Mouse (Mus musculus) erythroblast, adult 5-6 weeks (primary cell): ENCODE data around the gene Smad1. TPM values are rescaled to one million over a fixed set of nuclear protein-coding genes. Genes with fewer than 3 reads are reported as not detected.

Source experiments
- ATAC-seq: replicated peaks from 2 replicates; pipeline ENCODE4 v1.8.0; 2016; ENCODE audit warnings: moderate number of reproducible peaks, mild to moderate bottlenecking, moderate TSS enrichment, inconsistent platforms; ENCODE audit not compliant: poor library complexity, low FRiP score, severe bottlenecking
- total RNA-seq, 2 experiments: library from RNA; stranded (forward) in 1 of 2; stranded (reverse) in 1 of 2; fragments of 150-400 nt in 1 of 2; fragments of 200-764, 138-1000 nt in 1 of 2; gene quantifications; 2 replicates each; pipeline versions ENCODE4 v1.2.3 to v1.2.4; 2015 to 2017; ENCODE audit warnings: low replicate concordance in 2 of 2

Gene Smad1
- total RNA-seq, 2 experiments from 2014 or later, result 1.9 TPM

DNA sequence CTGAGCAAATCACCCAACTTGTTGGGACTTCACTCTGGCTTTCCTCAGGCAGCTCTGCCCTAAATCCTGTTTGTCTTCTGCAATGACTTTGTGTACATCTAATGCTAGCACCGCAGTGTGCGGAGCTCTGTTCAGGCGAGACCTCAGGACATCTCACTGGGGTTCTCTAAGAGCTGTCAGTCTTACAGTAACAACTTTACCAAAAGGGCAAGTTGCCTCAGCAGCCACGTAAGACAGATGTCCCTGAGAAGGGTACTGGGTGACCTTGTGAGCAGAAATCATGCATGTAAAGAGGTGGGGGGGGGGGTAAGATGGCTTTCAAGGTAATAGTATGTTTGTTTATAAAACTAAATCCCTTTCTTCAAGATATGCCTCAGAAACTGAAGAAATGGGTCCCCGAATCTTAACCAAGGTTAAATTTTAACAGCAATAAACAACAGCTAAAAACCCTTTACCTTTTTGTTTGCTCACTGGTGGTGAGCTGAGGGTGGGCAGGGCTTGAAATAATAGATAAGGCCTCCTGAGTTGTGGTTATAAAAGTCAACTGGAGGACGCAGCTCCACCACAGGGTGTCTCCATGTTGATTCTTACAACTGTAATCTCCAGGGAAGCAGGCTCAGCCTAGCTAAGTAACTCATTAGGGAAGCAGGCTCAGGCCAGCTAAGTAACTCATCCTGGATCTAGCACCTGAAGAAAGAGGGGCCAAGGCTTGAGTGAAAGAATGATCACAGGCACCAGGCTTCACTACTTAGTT, 38.4 kb downstream of the Smad1 start:
- ATAC-seq, result no peak

DNA sequence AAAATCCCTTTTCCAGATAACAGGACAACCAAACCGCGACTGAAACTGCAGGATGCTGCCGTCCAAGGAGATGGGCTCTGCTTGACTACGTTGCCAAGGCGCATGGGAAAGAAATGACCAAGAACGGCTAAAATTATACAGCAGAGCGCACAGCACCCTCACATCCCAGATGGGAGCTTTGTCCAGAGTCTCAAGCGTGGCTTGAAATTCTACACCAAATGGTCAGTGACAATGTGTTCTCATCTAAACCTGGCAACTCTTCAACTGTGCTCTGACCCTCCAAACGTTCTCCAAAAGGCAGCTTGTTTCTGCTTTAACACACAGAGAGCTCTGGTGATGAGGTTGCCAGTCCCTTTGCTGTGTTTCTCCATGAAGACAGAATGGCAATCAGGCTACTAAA, 39.0 kb downstream of the Smad1 start:
- no peak for ATAC-seq

DNA sequence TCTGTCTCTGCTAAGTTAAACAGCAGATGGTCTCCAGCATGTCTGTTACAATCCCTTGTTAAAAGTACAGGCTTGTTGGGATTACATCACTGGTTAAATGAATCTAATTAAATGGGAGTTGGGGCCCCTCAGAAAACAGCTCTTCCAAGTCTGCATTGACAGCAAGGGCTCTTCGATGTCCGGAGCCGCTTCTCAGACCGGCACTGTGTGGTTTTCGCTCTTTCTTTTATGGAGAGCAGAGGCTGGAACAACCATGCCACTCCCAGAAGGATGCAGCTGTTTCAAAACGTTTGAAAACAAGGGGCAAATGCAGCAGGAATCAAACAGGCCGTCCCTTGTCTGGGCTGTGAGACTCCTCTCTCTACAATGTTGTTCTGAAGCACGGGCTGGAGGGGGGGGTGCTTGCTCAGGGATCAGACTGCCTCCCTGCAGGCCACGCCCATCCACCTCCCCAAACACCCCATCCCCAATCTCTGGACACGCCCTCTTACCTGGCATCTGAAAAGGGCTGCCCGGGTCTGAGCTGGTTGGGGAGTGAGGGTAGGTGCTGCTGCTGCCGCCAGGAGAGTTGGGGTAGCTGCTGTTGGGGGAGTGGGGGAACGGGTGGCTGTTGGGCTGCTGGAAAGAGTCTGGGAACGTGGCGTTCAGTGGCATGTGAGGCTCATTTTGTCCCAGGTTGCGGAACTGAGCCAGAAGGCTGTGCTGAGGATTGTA, 43.4 kb downstream of the Smad1 start:
- no peak for ATAC-seq

DNA sequence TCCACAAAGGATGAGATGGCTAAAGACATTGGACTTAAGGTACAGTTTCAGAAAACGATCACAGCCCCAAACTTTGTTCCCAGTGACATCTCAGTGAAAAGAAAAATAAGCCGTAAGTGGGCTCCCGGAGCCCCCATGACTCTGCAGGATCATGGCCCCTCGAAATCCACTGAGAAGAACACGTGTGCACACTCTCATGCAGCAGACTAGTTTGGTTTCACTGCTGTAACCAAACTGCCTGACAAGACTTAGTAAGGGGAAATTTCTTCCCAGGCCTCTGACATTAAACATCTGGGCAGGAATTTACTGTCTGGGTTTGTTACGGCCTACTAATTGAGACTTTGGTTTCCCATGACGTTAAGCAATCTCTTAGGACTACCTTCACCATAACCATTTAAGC, 45.3 kb downstream of the Smad1 start:
- ATAC-seq, result no peak

DNA sequence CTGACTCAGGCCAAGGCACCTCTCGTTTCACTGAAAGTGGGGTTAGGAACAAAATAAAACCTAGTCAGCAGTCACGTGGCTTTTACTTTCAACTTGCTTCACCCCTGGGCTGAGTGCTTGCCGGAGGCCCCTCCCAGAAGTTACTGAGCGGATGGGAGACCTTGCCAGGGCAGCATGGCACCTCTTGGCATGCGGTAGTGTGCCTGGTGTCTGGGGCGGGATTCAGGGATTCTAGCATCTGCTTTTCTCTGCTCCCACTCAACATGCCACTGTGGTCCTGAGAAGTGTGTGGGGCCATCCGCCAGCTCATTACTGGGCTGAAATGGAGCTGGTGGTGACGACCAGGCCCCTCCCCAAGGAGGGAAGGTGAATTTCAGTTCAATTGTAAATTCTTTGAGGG, 47.4 kb downstream of the Smad1 start:
- no peak for ATAC-seq

DNA sequence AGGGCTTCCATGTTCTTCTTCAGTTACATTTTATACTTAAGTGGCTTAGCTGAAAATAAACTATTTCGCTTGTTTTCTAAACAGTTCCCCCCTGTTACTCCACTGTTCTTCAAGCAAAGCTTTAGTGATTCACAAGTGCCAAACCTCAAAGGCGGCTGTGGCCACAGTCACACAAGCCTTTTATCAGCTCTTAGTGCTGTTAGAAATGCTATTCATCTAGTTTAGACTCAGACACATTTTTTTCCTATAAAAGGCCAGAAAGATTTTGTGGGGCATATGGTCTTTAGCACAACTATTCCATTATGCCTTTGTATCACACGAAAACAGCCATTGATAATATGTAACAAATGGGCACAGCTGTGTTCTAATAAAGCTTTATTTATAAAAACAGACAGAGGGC, 48.5 kb downstream of the Smad1 start:
- ATAC-seq, result no peak

DNA sequence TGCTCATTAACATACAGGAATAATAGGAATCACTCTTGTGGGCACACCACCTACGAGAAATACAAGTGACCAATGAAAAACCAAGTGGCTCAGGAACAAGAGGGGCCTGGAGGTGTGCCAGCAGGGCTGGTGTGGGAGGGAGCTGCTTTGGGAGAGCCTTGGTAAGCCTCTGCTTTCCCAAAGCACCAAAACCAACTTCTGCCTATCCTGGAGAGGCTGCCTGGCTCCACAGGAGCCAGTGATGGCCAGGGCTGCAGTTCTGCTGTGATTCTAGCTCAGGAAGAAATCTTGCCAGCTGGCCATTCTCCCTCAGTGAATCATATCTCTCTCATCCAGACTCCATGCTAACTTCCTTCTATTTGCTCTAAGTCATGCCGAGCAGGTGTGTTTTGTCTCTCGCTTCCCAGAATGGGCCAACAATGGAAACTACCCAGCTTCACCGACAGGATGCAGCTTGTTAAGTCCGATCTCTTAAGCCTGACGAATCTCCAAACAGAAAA, 49.2 kb downstream of the Smad1 start:
- no peak for ATAC-seq

DNA sequence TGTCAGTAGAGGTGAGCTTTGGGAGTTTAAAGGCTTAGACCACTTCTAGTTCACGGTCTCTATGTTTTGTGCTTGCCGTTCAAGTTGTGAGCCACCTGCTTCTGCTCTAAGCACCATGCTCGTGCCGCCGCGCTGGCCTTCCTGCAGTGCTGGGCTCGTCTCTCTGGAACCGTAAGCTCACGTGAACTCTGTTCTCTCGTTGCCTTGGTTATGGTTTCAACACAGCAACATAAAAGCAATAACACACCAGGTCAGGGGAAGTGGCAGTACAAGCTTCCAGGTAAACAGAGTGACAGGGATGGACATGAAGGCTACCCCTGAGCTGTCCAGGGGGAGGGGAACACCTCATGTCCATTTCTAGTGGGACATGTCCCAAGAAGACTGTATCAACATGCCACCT, 52.9 kb downstream of the Smad1 start:
- no peak for ATAC-seq

DNA sequence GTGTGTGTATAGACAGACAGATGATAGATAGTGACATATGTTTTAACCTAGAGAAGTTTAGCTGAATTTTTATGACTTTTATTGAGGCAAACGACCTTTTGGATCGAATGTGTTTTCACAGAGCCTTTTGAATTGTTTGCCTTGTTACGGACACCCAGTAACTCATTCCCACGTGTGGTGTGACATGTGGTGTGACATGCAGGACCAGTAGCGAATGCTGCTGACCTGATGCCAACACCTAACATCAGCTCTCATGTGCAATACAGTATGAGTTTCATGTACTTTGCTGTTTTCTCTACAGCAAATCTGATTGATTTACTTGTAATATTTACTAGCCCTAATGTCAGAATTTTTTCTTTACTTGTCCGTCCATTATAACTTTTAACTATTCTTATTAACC, 53.5 kb downstream of the Smad1 start:
- no peak for ATAC-seq

DNA sequence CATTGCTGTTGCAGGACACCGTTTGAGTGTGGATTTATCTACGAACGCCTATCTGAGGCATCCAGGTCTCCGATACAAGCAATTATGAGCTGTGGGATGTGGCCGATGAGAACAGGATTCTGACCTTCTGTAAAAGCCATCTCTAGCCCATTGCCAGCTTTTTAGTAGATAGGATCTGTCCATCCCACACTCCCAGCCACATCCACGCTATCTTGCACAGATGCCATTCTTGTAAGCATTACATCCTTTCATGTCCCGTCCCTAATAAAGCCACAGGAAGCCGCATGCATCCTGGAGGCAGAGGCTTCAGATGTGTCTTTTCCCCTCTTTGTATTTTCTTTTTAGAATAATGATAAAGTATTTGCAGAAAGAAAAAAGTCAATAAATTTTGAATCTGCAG, 58.1 kb downstream of the Smad1 start:
- ATAC-seq, result no peak

DNA sequence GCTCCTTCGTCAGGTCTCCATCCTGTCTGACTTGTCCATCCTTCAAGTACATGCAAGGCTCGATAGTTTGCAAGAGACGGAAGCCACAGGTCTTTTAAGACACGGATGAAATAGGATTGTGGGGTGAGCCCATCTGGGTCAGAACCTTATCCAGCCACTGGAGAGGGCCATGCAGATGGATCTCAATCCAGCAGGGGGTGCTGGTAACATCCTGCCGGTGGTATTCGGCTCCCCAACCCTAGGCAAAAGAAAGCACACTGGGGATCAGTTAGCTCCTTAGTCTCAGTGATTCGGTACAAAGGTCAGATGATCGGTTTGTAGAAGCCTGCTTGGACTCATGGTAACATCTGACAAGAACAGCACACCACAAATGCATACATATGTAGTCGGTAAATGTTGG, 59.8 kb downstream of the Smad1 start:
- no peak for ATAC-seq

DNA sequence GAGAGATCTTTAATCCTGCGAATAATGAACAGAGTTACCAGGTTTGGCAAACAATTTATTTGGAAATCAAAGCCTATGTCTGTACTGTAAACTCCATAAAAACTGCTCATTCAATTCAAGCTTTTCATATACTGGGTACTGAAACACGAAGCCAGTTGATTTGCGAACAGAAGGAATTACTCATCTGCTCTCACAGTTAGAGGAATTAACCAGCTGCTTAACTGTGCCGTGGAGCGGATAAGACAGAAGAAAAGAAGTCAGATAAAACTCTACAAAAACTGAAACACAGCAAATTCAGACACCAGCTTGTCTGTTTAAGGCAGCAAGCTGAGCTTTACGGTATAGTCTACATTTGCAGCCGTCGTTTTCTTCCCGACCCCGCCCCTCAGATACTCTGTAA, 60.7 kb downstream of the Smad1 start:
- no peak for ATAC-seq

DNA sequence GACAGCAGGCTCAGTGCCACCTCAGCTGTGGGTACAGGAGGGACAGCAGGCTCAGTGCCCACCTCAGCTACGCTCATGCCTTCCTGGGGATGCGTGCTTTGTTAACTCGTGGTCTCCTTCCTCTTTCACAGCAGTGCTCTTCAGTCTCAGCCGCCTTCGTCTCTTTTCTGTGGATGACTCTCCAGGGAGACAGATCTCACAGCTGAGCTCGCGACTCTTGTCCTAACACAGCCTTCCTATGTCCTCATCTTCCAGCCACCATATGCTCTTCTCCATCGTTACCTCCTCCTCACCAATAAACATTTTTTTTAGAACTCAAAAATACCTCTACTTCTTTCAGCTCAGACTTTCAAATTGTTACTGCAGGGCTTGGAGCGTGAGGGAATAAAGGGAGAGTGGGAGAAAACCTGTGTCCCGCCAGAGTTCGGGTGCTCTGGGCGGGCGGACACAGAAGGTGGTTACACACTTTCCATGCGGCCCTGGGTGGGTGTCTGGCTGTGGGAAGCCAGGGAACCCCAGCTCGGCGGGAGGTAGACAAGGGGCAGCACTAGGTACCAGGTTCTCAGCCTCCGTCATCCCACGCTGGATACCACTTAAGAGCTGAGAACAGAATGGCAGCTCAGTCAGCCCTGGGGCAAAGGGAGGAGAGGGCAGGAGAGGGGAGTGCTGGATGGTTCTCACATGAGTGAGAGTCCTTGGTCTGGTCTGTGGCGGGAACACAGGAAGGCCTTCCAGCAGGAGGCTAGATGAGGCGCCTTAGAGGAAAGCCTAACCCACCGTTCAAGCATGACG, 67.0 kb downstream of the Smad1 start:
- no peak for ATAC-seq

DNA sequence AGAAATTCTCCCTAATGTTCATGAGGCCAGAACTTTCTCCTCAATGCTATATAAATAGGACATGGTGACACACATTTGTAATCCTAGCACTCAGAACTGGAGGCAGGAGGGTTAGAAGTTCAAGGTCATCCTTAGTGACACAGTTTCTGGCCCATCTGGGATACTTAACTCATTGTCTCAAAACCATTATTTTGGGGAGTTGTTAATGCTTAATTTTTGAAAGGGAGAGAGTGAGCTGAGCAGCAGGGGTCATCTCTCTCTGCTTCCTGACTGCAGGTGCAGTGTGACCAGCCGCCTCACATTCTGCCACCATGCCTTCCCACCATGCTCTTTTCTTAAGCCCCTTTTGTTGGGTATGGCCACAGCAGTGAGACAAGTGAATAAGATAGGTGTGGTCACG, 67.7 kb downstream of the Smad1 start:
- ATAC-seq, result no peak

DNA sequence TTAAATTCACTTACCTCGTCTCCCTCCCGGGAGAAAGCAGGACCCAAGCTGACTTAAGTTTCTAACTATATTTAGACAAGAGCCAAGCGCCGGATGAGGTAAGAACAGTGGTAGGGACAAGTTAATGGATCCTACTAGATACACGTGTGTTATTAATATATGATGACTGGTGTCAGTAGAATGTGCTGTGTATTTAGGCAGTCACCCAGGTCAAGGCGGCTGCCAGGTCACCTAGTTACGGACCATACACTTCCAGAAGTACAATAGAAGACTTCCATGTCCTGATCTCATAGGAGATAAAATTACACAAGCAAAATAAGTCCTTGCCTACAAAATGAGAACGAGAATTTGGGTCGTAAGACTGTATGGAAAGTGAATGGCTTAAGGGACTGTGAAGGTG, 68.3 kb downstream of the Smad1 start:
- ATAC-seq, result no peak

DNA sequence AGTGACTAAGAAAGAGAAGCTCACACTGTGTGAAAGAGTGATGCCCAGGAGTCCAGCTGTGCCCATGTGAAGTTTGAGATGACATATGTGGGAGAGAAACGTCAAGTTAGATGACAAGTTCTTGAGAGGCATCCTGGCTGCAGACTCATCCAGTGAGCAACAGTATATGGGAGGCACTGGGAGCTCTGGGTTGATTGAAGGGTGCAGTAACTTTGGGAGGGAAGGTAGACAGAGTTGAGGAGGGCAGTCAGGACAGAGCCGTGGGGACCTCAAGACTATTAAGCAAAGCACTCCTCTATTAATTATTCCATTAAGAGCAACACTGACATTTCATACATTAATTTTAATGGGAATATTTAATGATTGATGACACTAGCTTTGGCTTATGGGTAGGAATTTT, 69.6 kb downstream of the Smad1 start:
- no peak for ATAC-seq

DNA sequence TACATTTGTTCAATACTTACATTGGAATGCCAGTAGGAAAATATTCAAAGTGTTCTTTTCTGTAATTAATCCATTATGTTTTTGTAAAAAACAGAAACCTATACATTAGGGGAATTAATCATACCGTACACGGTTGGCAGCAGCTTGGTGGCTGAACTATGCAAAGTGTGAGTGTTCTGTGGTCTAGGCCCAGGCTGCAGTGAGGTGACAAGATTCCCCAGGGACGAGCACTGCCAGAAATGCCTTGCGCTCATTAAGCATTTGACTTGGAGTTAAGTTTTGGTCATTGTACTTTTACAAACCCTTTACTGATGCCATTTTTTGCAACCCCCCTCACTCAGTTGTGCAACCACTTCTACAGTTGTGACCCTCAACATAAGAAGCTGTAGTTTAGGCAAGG, 70.1 kb downstream of the Smad1 start:
- no peak for ATAC-seq

DNA sequence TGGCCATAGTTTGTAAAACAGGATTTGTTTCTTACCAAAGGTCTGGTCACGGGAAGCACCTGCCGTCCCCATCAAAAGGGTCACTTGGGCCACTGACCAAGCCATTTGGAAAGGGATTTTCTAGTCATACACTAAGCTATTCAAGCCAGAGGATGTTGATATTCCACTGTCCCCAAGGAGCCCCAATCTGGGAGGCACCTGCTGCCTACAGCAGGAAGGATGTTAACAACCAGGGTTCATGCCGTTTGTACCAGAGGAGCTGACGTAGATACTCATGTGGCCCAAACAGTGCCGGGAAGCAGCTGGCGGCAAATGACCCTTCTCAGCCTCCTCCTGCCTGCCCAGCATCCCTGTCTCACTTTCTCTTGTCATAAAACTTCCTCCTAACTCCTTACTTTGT, 73.8 kb downstream of the Smad1 start:
- ATAC-seq, result no peak

DNA sequence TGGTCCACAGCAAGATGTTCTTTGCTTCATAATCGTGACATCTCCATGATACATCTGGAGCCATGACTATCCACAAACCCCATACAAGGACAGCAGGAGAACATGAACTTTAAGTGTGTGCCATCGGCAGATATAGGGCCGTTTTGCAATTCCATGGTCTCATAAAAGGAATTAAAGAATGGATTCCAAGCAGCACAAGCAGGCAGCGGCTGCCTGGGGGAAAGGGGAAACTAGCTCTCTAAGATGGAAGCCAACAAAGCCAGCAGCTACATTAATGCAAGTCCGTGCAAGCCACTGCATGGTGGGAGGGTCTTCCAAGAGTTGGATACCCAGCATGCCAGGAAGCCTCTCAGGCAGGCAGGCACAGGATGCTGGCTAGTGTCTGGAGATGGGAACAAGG, 74.4 kb downstream of the Smad1 start:
- ATAC-seq, result no peak

DNA sequence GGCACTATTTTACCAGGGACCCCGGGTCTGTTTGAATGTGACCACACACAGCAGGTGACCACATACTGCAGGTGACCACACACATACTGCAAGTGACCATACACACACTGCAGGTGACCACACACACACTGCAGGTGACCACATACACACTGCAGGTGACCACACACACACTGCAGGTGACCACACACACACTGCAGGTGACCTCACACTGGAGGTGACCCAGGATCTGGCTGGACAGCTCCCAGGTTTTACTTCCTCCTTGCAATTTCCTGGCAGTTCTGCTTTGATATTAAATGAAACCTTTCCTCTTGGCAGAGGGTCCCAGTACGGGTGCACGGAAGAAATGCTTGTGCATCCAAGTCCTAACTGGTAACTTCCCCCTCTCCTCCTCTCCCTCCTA, 75.3 kb downstream of the Smad1 start:
- ATAC-seq, result no peak

DNA sequence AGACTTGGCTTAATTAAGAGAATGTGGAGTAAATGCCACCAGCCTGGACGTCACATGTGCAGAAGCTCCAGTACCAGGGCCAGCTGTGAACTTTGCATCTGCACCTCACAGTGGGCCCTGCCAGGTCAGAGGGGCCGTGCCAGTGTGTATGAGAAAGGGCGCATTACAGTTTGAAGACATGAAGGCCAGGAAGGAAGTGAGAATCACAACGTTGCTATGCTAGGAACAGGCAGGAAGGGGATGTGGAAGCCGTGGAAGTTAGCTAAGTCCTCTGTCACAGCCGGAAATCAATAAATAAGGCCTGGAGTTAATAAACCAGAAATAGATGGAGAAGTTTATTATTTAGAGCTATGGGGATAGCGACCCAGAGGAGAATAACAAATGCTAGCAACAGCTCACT, 76.2 kb downstream of the Smad1 start:
- ATAC-seq, result no peak
